Mouse (Mus musculus) CH12.LX (cell line): Measurements from ENCODE around the gene Fcgr1. TPM values are rescaled to one million over a fixed set of nuclear protein-coding genes. Genes with fewer than 3 reads are reported as not detected.
"Not testable (repeated sequence)": the region's sequence is repeated elsewhere in the genome, so short reads cannot be mapped to it uniquely, and the experiment has no call there.

Source experiments
- DNase-seq: peaks from one replicate; pipeline ENCODE4 v3.0.0-alpha.2; 2013; ENCODE audit errors: extremely low read depth
- H3K27ac ChIP-seq: 2 replicates; pipeline ENCODE4 v1.5.1; 2012; ENCODE audit warnings: low read depth, mild to moderate bottlenecking, control low read depth, moderate library complexity; ENCODE audit not compliant: insufficient read depth
- H3K27me3 ChIP-seq: replicated peaks from 2 replicates; pipeline ENCODE3; 2012; ENCODE audit warnings: inconsistent platforms
- H3K36me3 ChIP-seq, 2 experiments: replicated peaks in 1 of 2; 2 replicates each; pipeline versions ENCODE3 to v1.6.1; 2012; ENCODE audit warnings: inconsistent platforms in 1 of 2, low read length in 1 of 2, mild to moderate bottlenecking in 1 of 2, mixed read lengths in 1 of 2, moderate library complexity in 1 of 2; ENCODE audit not compliant: control insufficient read depth in 1 of 2, insufficient read depth in 1 of 2
- H3K4me1 ChIP-seq, 2 experiments: 2 replicates each; pipeline ENCODE4 v1.6.1; 2012; ENCODE audit warnings: inconsistent platforms in 1 of 2, moderate library complexity in 1 of 2; ENCODE audit not compliant: insufficient read depth in 2 of 2, control insufficient read depth in 1 of 2
- H3K4me2 ChIP-seq: 2 replicates; pipeline ENCODE4 v1.6.1; 2012; ENCODE audit warnings: low read depth, mild to moderate bottlenecking, control low read depth; ENCODE audit not compliant: poor library complexity, insufficient read depth, severe bottlenecking
- H3K4me3 ChIP-seq, 3 experiments: fragments of 150-350 bp in 1 of 3; sonication (generic) in 1 of 3; replicated peaks in 1 of 3; 2 replicates each; pipeline versions ENCODE3 to v1.5.1; 2011 to 2012; ENCODE audit warnings: low read depth in 2 of 3, low read length in 2 of 3, mild to moderate bottlenecking in 2 of 3, moderate library complexity in 2 of 3, control low read depth in 1 of 3, improper control_type of control experiment in 1 of 3, inconsistent platforms in 1 of 3, mixed read lengths in 1 of 3; ENCODE audit not compliant: poor library complexity in 1 of 3
- H3K79me2 ChIP-seq: replicated peaks from 2 replicates; pipeline ENCODE4 v1.6.1; 2012; ENCODE audit warnings: mild to moderate bottlenecking, moderate library complexity; ENCODE audit not compliant: control insufficient read depth, poor library complexity, insufficient read depth, severe bottlenecking; ENCODE audit errors: extremely low read depth
- H3K9ac ChIP-seq: 2 replicates; pipeline ENCODE4 v1.6.1; 2012; ENCODE audit warnings: low read depth, mild to moderate bottlenecking, control low read depth, moderate library complexity; ENCODE audit not compliant: insufficient read depth
- H3K9me3 ChIP-seq: replicated peaks from 2 replicates; pipeline ENCODE3; 2012; ENCODE audit warnings: low read length, inconsistent platforms, mixed read lengths
- BHLHE40 ChIP-seq: IDR thresholded peaks from 2 replicates; pipeline ENCODE4 v1.6.1; 2011; ENCODE audit warnings: mild to moderate bottlenecking, low read depth, low read length, improper control_type of control experiment
- CTCF ChIP-seq, 2 experiments: IDR thresholded peaks in 1 of 2; conservative IDR thresholded peaks in 1 of 2; 2 replicates each; pipeline ENCODE4 v1.5.1; 2011 to 2012; ENCODE audit warnings: low read depth in 2 of 2, low read length in 2 of 2, improper control_type of control experiment in 1 of 2, inconsistent platforms in 1 of 2, mild to moderate bottlenecking in 1 of 2, moderate library complexity in 1 of 2
- EP300 ChIP-seq: IDR thresholded peaks from 2 replicates; pipeline ENCODE4 v1.6.1; 2011; ENCODE audit warnings: low read length, improper control_type of control experiment
- HCFC1 ChIP-seq: IDR thresholded peaks from 2 replicates; pipeline ENCODE4 v1.6.1; 2012; ENCODE audit warnings: low read depth, mild to moderate bottlenecking, inconsistent platforms, low read length, improper control_type of control experiment
- JUN ChIP-seq: IDR thresholded peaks from 2 replicates; pipeline ENCODE4 v1.6.1; 2011; ENCODE audit warnings: low read depth, mild to moderate bottlenecking, low read length, improper control_type of control experiment, moderate library complexity; ENCODE audit not compliant: insufficient read depth
- KAT2A ChIP-seq: IDR thresholded peaks from 2 replicates; pipeline ENCODE4 v1.6.1; 2012; ENCODE audit warnings: low read length, improper control_type of control experiment, inconsistent platforms; ENCODE audit not compliant: insufficient replicate concordance
- MAZ ChIP-seq: IDR thresholded peaks from 2 replicates; pipeline ENCODE4 v1.6.1; 2012; ENCODE audit warnings: low read depth, mild to moderate bottlenecking, inconsistent platforms, low read length, improper control_type of control experiment, moderate library complexity
- MEF2A ChIP-seq: IDR thresholded peaks from 2 replicates; pipeline ENCODE4 v1.6.1; 2014; ENCODE audit warnings: low read depth, mild to moderate bottlenecking, inconsistent platforms, low read length, improper control_type of control experiment, borderline replicate concordance
- MYC ChIP-seq: IDR thresholded peaks from 2 replicates; pipeline ENCODE4 v1.6.1; 2011; ENCODE audit warnings: low read depth, mild to moderate bottlenecking, improper control_type of control experiment, low read length
- POLR2AphosphoS2 ChIP-seq: IDR thresholded peaks from 2 replicates; pipeline ENCODE4 v1.6.1; 2011; ENCODE audit warnings: low read depth, low read length, improper control_type of control experiment
- RAD21 ChIP-seq: IDR thresholded peaks from 2 replicates; pipeline ENCODE4 v1.6.1; 2011; ENCODE audit warnings: low read depth, mild to moderate bottlenecking, low read length, improper control_type of control experiment, moderate library complexity
- SMC3 ChIP-seq: IDR thresholded peaks from 2 replicates; pipeline ENCODE4 v1.6.1; 2011; ENCODE audit warnings: low read depth, low read length, improper control_type of control experiment
- TCF12 ChIP-seq: IDR thresholded peaks from 2 replicates; pipeline ENCODE4 v1.6.1; 2014; ENCODE audit warnings: low read depth, mild to moderate bottlenecking, inconsistent platforms, low read length, improper control_type of control experiment
- USF2 ChIP-seq: conservative IDR thresholded peaks from 2 replicates; pipeline ENCODE4 v1.6.1; 2011; ENCODE audit warnings: low read depth, low read length, improper control_type of control experiment
- ZC3H11A ChIP-seq: IDR thresholded peaks from 2 replicates; pipeline ENCODE4 v1.6.1; 2012; ENCODE audit warnings: low read depth, mild to moderate bottlenecking, inconsistent platforms, low read length, improper control_type of control experiment
- ZKSCAN1 ChIP-seq: IDR thresholded peaks from 2 replicates; pipeline ENCODE4 v1.6.1; 2012; ENCODE audit warnings: low read depth, inconsistent platforms, low read length, improper control_type of control experiment, borderline replicate concordance
- dilution Hi-C: fragments of 300-500 bp; cut with MboI; formaldehyde crosslinking; loops from 2 replicates; pipeline ENCODE4 v1.14.3; 2020; ENCODE audit warnings: low sequenced_read_pairs; ENCODE audit not compliant: extremely low pct_unique_long_range_greater_than_20kb, extremely low pct_ligation_motif_present
- in situ Hi-C: fragments of 300-500 bp; cut with MboI; formaldehyde crosslinking; loops from 3 replicates; pipeline ENCODE4 v1.14.3; 2019; ENCODE audit warnings: low sequenced_read_pairs, low pct_ligation_motif_present, low pct_unique_long_range_greater_than_20kb, mixed read lengths
- polyA plus RNA-seq: library from polyadenylated mRNA; unstranded; fragments of >175 nt; gene quantifications from 2 replicates; pipeline ENCODE4 v1.2.1, GENCODE M21; 2012; ENCODE audit warnings: low read depth; ENCODE audit not compliant: insufficient read length
- total RNA-seq, 2 experiments: library from RNA; depleted of rRNA; stranded (reverse); fragments of 300-350 nt in 1 of 2; fragments of >200 nt in 1 of 2; gene quantifications; 2 replicates each; pipeline ENCODE4 v1.2.3; 2012 to 2014

Gene Fcgr1
- total and polyA plus RNA-seq, 3 experiments, result not detected

DNA sequence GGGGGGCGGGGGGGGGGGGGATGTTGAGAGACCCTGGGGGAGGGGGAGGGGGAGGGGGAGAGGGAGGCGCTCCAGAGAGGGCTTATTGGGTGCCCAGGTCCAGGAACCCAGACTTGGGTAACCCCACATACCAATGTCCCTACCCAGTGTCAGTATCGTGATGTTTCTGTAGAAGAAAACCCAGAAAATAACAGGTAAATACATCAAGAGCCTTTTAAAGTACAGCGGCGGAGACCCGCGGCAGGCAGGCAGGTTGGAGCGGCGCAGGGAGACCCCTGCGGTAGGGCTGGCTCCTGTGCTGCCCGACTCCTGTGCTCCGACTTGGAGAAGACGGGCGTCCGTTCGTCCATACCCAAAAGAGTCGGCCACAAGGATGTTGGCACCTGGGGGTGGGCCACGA is 33.9 kb upstream of the Fcgr1 start:
- in situ Hi-C loops (loop anchor here (10.0 kb wide), 1 partner anchor 177 kb away; no protein-coding TSS in a partner anchor), dilution Hi-C loops (no loop called here)
- Histone ChIP-seq H3K36me3 (no peaks in the 10 kb centered on the region), H3K27me3 (peaks cover 32% of the 10 kb centered on the region), H3K4me3 (peak overlapping the region; percentile 30 to 48 (median 44)), H3K27ac (no peak overlapping the region; the same call in 1 of the 2 replicates), H3K4me1 (peaks cover 2 to 22% of the 10 kb centered on the region in 2 experiments; a peak in 3 of 4 replicates), H3K79me2 (no peaks in the 10 kb centered on the region), H3K4me2 (peak overlapping the region; percentile 93), H3K9me3 (no peaks in the 10 kb centered on the region), H3K9ac (peak overlapping the region; percentile 71)
- no peak for DNase-seq
- no peak for TF ChIP-seq KAT2A

DNA sequence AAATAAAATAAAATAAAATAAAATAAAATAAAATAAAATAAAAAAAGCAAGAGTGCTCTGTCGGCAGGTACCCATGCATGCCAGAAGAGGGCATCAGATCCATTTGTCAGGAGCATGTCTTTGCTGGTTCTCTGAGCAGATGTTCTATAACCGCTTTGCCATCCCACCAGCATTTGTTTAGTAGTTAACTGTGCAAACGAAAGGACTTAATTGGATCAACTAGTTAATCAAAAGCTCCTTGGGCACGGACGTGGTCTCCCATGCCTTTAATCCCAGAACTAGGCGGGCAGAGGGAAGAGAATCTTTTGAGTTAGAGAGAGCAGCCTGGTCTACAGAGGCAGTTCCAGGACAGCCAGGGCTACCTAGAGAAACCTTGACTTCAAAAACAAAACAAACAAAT is 33.4 kb upstream of the Fcgr1 start:
- TF ChIP-seq EP300 (no peak), MYC (peak; percentile 55; the same call in 1 of the 2 replicates), POLR2AphosphoS2 (no peak), CTCF (conservative IDR thresholded peaks at IDR 0.05 in 1 of 2, IDR thresholded peaks at IDR 0.05 in 1 of 2; ENCODE audit: low read depth in 2 of 2, low read length in 2 of 2) (peak; percentile 23 to 72; a peak in 2 of 4 replicates), BHLHE40 (no peak), ZC3H11A (peak; percentile 38; the same call in 1 of the 2 replicates), RAD21 (peak; percentile 69), TCF12 (0 out of 2 replicates have a peak, but pooled peaks have one; percentile 40), HCFC1 (no peak), MEF2A (no peak), SMC3 (peak; percentile 60), USF2 (no peak), JUN (peak; percentile 21; the same call in 1 of the 2 replicates), MAZ (0 out of 2 replicates have a peak, but pooled peaks have one; percentile 56), ZKSCAN1 (peak; percentile 48; the same call in 1 of the 2 replicates)
- peak; percentile 62 for DNase-seq
- in situ Hi-C loops, result loop anchor here (10.0 kb wide), 1 partner anchor 178 kb away; no protein-coding TSS in a partner anchor
- no peak overlapping the region for H3K4me3 ChIP-seq
- dilution Hi-C loops, result no loop called here
- H3K36me3 ChIP-seq, result no peaks in the 10 kb centered on the region
- H3K9ac ChIP-seq, result no peak overlapping the region
- peaks cover 32% of the 10 kb centered on the region for H3K27me3 ChIP-seq
- H3K27ac ChIP-seq, result no peak overlapping the region
- H3K4me1 ChIP-seq, result peaks cover 2 to 18% of the 10 kb centered on the region in 2 experiments; a peak in 3 of 4 replicates
- H3K4me2 ChIP-seq, result peak overlapping the region; percentile 93
- no peaks in the 10 kb centered on the region for H3K9me3 ChIP-seq
- no peaks in the 10 kb centered on the region for H3K79me2 ChIP-seq

- dilution Hi-C loops, H3K4me1 ChIP-seq, H3K27me3 ChIP-seq, H3K36me3 ChIP-seq, H3K9me3 ChIP-seq, H3K27ac ChIP-seq, H3K79me2 ChIP-seq, H3K4me2 ChIP-seq, H3K9ac ChIP-seq, H3K4me3 ChIP-seq, DNase-seq: not testable (repeated sequence)
- in situ Hi-C loops, result loop anchor here (10.0 kb wide), 1 partner anchor 181 kb away; no protein-coding TSS in a partner anchor
Observed at GRCm38 (mm10) chr3:96323806-96324205, 30.0 kb upstream of the Fcgr1 start.
